Mouse (Mus musculus) CH12.LX (cell line): ENCODE measurements around the gene Gm16513. TPM values are rescaled to one million over a fixed set of nuclear protein-coding genes. Genes with fewer than 3 reads are reported as not detected.
"Not testable (repeated sequence)": the region's sequence is repeated elsewhere in the genome, so short reads cannot be mapped to it uniquely, and the experiment has no call there.

Experiments used
- DNase-seq: peaks from one replicate; pipeline ENCODE4 v3.0.0-alpha.2; 2013; ENCODE audit errors: extremely low read depth
- H3K27ac ChIP-seq: 2 replicates; pipeline ENCODE4 v1.5.1; 2012; ENCODE audit warnings: low read depth, mild to moderate bottlenecking, control low read depth, moderate library complexity; ENCODE audit not compliant: insufficient read depth
- H3K27me3 ChIP-seq: replicated peaks from 2 replicates; pipeline ENCODE3; 2012; ENCODE audit warnings: inconsistent platforms
- H3K36me3 ChIP-seq, 2 experiments: replicated peaks in 1 of 2; 2 replicates each; pipeline versions ENCODE3 to v1.6.1; 2012; ENCODE audit warnings: inconsistent platforms in 1 of 2, low read length in 1 of 2, mild to moderate bottlenecking in 1 of 2, mixed read lengths in 1 of 2, moderate library complexity in 1 of 2; ENCODE audit not compliant: control insufficient read depth in 1 of 2, insufficient read depth in 1 of 2
- H3K4me1 ChIP-seq, 2 experiments: 2 replicates each; pipeline ENCODE4 v1.6.1; 2012; ENCODE audit warnings: inconsistent platforms in 1 of 2, moderate library complexity in 1 of 2; ENCODE audit not compliant: insufficient read depth in 2 of 2, control insufficient read depth in 1 of 2
- H3K4me2 ChIP-seq: 2 replicates; pipeline ENCODE4 v1.6.1; 2012; ENCODE audit warnings: low read depth, mild to moderate bottlenecking, control low read depth; ENCODE audit not compliant: poor library complexity, insufficient read depth, severe bottlenecking
- H3K4me3 ChIP-seq, 3 experiments: fragments of 150-350 bp in 1 of 3; sonication (generic) in 1 of 3; replicated peaks in 1 of 3; 2 replicates each; pipeline versions ENCODE3 to v1.5.1; 2011 to 2012; ENCODE audit warnings: low read depth in 2 of 3, low read length in 2 of 3, mild to moderate bottlenecking in 2 of 3, moderate library complexity in 2 of 3, control low read depth in 1 of 3, improper control_type of control experiment in 1 of 3, inconsistent platforms in 1 of 3, mixed read lengths in 1 of 3; ENCODE audit not compliant: poor library complexity in 1 of 3
- H3K79me2 ChIP-seq: replicated peaks from 2 replicates; pipeline ENCODE4 v1.6.1; 2012; ENCODE audit warnings: mild to moderate bottlenecking, moderate library complexity; ENCODE audit not compliant: control insufficient read depth, poor library complexity, insufficient read depth, severe bottlenecking; ENCODE audit errors: extremely low read depth
- H3K9ac ChIP-seq: 2 replicates; pipeline ENCODE4 v1.6.1; 2012; ENCODE audit warnings: low read depth, mild to moderate bottlenecking, control low read depth, moderate library complexity; ENCODE audit not compliant: insufficient read depth
- H3K9me3 ChIP-seq: replicated peaks from 2 replicates; pipeline ENCODE3; 2012; ENCODE audit warnings: low read length, inconsistent platforms, mixed read lengths
- dilution Hi-C: fragments of 300-500 bp; cut with MboI; formaldehyde crosslinking; loops from 2 replicates; pipeline ENCODE4 v1.14.3; 2020; ENCODE audit warnings: low sequenced_read_pairs; ENCODE audit not compliant: extremely low pct_unique_long_range_greater_than_20kb, extremely low pct_ligation_motif_present
- in situ Hi-C: fragments of 300-500 bp; cut with MboI; formaldehyde crosslinking; loops from 3 replicates; pipeline ENCODE4 v1.14.3; 2019; ENCODE audit warnings: low sequenced_read_pairs, low pct_ligation_motif_present, low pct_unique_long_range_greater_than_20kb, mixed read lengths
- polyA plus RNA-seq: library from polyadenylated mRNA; unstranded; fragments of >175 nt; gene quantifications from 2 replicates; pipeline ENCODE4 v1.2.1, GENCODE M21; 2012; ENCODE audit warnings: low read depth; ENCODE audit not compliant: insufficient read length
- total RNA-seq, 2 experiments: library from RNA; depleted of rRNA; stranded (reverse); fragments of 300-350 nt in 1 of 2; fragments of >200 nt in 1 of 2; gene quantifications; 2 replicates each; pipeline ENCODE4 v1.2.3; 2012 to 2014

The Gm16513 gene
- total RNA-seq (2012; rRNA removed) (not detected in 2 replicates), total RNA-seq (2014; rRNA removed) (0.46 TPM in 1 of 2 replicates, not detected in the other), polyA plus RNA-seq (not detected in 2 replicates)

- H3K79me2 ChIP-seq, H3K27me3 ChIP-seq, in situ Hi-C loops, H3K27ac ChIP-seq, H3K4me3 ChIP-seq, H3K4me1 ChIP-seq, DNase-seq, H3K9ac ChIP-seq, H3K9me3 ChIP-seq, dilution Hi-C loops, H3K36me3 ChIP-seq, H3K4me2 ChIP-seq: not testable (repeated sequence)
Observed at GRCm38 (mm10) chr5:95182324-95182723, at the start of gene Gm16513. Gene Gm16513, plus strand, starts transcription at chr5:95182624.

Other genes with a start within 250 kb of the Gm16513 start
- gene Gm6367, start 194.0 kb upstream of the Gm16513 start, total RNA-seq (2012; rRNA removed) = not detected in 2 replicates
- not detected in 2 replicates for gene Gm6367, start 194.0 kb upstream of the Gm16513 start, total RNA-seq (2014; rRNA removed)
- not detected in 2 replicates for gene Gm6367, start 194.0 kb upstream of the Gm16513 start, polyA plus RNA-seq
- gene Gm7942, start 75.7 kb upstream of the Gm16513 start, total RNA-seq (2012; rRNA removed) = not detected in 2 replicates
- not detected in 2 replicates for gene Gm7942, start 75.7 kb upstream of the Gm16513 start, total RNA-seq (2014; rRNA removed)
- gene Gm7942, start 75.7 kb upstream of the Gm16513 start, polyA plus RNA-seq = not detected in 2 replicates
- gene Gm10424, start 90.1 kb downstream of the Gm16513 start, total RNA-seq (2012; rRNA removed) = not detected in 2 replicates
- not detected in 2 replicates for gene Gm10424, start 90.1 kb downstream of the Gm16513 start, total RNA-seq (2014; rRNA removed)
- not detected in 2 replicates for gene Gm10424, start 90.1 kb downstream of the Gm16513 start, polyA plus RNA-seq
- not detected in 2 replicates for gene Gm3259, start 123.3 kb downstream of the Gm16513 start, total RNA-seq (2012; rRNA removed)
- gene Gm3259, start 123.3 kb downstream of the Gm16513 start, total RNA-seq (2014; rRNA removed) = not detected in 2 replicates
- gene Gm3259, start 123.3 kb downstream of the Gm16513 start, polyA plus RNA-seq = not detected in 2 replicates